Mouse (Mus musculus): ENCODE measurements around the gene Zfp334.

Gene Zfp334

DNA sequence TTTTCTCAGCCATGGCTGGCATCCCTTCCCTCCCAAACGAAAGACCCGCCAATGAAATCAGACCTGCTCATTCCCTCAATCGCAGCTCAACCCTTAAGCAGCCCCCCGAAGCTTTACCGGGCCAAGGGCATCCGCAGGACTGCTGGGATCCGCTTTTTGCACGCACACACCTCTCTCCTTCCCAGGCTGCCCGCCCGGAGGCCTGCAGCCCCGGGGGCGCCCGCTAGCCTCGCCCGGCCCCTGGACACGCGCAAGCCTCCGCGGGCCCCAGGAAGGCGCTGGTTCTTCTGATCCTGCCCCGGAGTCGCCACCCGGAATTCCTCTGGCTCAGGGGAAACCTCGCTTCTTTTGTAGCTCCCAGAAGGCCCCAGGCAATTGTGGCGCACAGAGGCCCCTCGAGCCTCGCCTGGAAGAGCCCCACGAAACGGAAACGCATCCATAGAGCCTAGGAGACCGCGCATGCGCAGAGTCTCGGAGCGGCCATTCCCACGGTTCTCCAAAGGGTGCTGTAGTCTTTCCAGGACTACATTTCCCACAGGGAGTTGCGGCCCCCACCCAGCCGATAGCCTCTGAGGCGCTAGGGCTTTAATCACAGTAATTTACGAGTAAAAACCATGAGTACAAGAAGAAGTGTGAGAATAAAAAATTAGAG, at the start of gene Zfp334:
TSS of gene Zfp334 (minus strand) at position 416 of the 652 bp plus-strand sequence.
- peak; percentile 87 for DNase-seq (ENCODE audit: low read depth, low spot score)

- DNase-seq (ENCODE audit: low read depth, low spot score), result no peak
These were observed 40.6 kb upstream of the Zfp334 start for GRCm38 (mm10) chr2:165428694-165429093.

DNA sequence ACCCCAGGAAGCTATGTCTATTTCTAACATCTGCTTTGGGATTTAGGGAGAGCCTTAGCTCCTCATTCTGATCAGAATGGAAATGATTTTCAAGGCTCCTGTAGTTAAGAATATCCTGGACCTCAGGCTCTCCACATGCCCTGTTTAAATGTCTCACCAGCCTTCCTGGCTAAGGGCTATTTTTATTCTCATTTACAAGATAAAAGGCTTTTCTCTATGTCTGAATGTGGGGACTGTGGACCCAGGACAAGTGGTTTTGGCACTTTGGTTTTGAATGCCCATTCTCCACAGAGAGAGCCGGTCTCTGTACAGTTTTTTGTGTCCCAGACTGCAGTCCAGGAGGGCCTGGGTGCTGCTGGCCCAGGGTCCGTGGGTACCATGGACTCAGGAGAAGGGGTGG, 32.1 kb upstream of the Zfp334 start:
- no peak for DNase-seq (ENCODE audit: low read depth, low spot score)

DNA sequence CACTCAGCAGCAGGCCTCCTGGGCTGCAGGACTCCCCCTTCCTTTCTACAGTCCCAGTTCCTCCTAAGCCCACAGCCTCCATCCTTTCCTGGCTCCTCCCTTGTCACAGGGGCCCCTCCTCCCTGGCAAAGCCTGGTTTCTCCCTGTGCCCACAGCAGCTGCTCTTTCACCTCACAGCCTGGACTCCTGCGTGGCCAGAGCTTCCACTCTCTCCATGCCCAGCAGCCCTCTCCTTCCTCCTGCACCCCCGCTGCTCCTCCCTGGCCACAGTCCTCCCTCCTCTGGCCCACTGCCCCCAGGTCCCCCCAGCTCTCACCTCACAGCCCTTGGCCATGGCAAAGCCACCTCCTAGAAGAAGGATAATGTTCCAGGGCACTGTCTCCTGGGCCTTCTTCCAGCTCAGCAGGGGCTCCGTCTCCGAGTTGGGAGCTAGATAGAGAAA, 31.6 kb upstream of the Zfp334 start:
- DNase-seq (ENCODE audit: low read depth, low spot score), result no peak

GRCm38 (mm10) chr2:165418577-165418976, 30.5 kb upstream of the Zfp334 start:
- DNase-seq (ENCODE audit: low read depth, low spot score), result no peak

GRCm38 (mm10) chr2:165417291-165417690, 29.2 kb upstream of the Zfp334 start:
- no peak for DNase-seq (ENCODE audit: low read depth, low spot score)

GRCm38 (mm10) chr2:165415795-165416194, 27.7 kb upstream of the Zfp334 start:
- DNase-seq (ENCODE audit: low read depth, low spot score), result no peak

GRCm38 (mm10) chr2:165415141-165415721, 27.2 kb upstream of the Zfp334 start:
- no peak for DNase-seq (ENCODE audit: low read depth, low spot score)

DNA sequence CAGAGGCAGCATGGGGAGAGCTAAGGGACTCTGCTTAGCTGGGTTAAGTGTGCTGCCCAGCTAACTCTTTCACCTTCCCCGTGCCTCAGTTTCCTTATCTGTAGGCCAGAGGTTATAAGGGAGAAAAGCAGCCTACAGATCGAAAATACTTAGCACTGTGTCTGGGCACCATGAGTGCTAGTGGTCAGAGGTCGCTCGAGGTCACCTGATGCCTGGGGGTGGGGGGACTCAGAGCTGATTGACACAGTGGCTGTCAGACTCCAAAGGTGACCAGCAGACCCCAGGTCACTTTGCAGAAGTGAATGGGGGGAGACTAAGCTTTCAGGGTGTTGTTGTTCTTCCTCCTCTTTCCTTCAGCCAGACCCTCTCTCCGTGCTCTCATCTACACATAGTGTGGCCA, 26.3 kb upstream of the Zfp334 start:
- no peak for DNase-seq (ENCODE audit: low read depth, low spot score)

GRCm38 (mm10) chr2:165413884-165414283, 25.8 kb upstream of the Zfp334 start:
- no peak for DNase-seq (ENCODE audit: low read depth, low spot score)

GRCm38 (mm10) chr2:165407700-165408301, 19.7 kb upstream of the Zfp334 start:
- no peak for DNase-seq (ENCODE audit: low read depth, low spot score)

DNA sequence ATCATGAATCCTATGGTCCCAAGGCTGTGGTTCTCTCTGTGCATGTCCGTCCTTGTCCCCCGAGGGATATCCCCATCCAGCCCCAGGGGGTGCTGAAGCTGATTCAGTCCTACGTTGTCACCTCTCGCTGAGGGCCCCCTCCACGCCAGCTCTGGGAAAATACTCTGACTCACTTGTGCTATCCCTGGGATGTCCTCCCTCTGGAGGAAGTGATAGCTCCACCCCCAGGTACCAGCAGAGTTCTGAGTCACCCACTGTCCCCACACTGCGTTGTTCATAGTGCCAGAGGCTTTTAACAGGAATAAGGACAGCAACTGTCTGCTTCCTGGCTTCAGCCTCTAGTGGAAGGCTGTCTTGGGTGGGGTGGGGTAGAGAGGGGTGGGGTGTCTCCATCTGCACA, 17.3 kb upstream of the Zfp334 start:
- no peak for DNase-seq (ENCODE audit: low read depth, low spot score)

DNA sequence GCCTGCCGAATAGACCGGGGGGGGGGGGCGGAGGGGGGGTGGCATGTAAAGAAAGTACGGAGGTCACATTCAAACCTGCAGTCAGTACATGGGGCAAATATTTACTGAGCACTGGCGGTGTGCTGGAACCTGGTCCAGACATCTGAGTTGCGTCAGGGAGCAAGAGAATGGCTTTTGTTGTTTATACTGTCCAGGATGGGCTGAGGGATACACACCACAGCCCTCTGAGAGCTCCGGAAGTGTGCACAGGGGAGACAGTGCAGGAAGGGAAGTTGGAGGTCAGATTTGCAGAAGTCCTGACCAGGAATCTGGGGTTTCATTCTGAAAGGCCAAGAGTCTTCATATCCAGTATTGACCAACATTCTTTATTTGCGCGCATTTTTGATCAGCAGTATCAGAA, 16.9 kb upstream of the Zfp334 start:
- DNase-seq (ENCODE audit: low read depth, low spot score), result no peak

- DNase-seq (ENCODE audit: low read depth, low spot score), result no peak
These were observed 10.2 kb upstream of the Zfp334 start for GRCm38 (mm10) chr2:165398164-165398785.

DNA sequence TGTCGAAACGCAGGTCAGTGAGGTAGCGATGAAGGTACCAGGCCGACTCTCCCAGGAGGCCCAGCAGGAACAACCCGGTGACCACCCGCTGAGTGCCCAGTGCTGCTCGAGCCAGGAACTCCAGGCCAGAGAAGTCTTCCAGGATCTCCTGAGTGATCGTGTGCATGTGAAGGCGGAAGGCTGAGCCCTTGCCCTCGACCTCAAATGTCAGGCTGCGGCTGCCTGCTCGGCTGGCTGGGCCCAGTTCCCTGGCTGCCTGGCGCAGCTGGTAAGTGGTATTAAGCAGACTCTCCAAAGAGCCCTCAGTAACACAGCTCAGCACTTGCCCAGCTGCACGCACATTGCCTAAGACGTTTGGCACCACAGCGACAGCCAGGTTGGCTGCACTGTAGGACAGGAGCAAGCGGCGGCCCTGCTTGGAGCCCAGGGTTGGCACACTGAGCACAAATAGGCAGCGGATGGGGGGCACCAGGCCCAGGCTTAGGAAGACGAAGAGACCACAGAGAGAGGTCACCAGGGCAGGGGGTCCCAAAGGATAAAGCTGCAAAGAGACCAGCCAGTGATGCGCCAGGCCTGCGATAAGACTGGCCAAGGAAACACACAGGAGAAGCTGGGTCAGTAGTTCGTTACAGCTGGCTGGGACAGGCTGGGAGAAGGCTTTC, 9.6 kb upstream of the Zfp334 start:
- peak; percentile 73 for DNase-seq (ENCODE audit: low read depth, low spot score)

DNA sequence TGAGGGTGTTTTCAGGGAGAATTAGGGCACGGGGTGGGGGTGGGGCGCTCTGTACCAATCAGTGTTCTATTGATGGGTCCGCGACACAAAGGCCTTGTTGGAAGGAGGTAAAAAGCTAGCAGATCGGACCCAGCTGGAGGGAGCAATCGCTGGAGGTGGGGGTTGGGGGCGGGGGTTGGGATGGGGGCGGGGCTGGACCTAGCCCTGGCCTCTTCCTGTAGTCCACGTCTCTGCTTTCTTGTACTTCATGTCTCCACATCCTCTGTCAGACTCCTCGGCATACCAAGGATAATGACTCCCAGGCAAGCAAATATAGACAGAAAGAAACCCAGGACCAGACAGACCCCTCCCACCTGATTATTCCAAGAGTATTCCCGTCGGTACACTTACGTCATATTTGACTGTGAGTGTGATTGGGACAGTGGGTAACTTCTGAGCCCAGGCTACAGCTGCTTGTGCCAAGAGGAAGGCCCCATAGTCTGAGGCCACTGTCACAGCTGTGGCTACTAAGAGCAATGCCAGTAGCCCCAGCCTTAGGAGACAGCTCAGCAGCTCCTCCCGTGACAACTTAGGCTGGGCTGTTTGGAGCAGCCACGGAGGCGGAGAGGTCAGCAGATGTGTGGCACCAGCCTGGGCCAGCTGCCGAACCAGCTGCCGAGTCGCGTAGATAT, 8.9 kb upstream of the Zfp334 start:
- peak; percentile 55 for DNase-seq (ENCODE audit: low read depth, low spot score)

DNA sequence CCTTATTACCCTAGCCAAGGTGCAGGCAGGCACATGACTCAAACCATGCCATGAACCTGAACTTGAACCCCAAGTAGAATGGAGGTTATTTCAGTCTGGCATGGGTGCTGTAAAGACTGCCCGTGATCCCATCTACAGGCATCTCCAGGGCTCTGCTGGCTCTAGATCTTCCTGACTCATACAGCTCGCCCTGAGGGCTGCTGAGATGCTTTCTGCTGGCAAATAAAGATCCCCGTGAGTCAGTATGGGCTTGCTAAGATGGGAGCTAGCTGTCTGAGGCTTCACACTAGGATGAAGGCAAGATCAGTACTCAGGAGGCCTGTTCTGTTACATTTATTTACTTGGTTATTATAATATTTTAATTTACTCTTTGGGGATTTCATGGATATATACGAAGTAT, 4.1 kb upstream of the Zfp334 start:
- DNase-seq (ENCODE audit: low read depth, low spot score), result no peak

DNA sequence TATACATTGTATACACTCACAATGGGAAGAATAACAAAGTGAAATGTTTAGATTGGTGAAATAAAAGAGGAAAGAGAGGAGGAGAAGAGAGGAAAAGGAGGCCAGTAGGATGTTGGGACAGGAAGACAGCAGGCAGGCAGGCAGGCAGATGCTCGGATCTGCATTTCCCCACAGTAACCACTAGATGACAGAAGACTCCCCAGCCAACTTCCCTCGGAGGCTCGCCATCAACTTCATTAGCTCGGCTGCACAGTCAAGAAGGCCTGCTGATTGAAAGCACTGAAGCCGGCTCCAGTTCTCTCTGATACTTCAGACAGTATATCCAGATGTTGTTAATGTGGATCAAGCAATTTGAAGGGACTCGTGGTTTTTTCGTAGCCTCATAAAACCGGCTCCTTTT, 3.5 kb upstream of the Zfp334 start:
- DNase-seq (ENCODE audit: low read depth, low spot score), result peak; percentile 44

DNA sequence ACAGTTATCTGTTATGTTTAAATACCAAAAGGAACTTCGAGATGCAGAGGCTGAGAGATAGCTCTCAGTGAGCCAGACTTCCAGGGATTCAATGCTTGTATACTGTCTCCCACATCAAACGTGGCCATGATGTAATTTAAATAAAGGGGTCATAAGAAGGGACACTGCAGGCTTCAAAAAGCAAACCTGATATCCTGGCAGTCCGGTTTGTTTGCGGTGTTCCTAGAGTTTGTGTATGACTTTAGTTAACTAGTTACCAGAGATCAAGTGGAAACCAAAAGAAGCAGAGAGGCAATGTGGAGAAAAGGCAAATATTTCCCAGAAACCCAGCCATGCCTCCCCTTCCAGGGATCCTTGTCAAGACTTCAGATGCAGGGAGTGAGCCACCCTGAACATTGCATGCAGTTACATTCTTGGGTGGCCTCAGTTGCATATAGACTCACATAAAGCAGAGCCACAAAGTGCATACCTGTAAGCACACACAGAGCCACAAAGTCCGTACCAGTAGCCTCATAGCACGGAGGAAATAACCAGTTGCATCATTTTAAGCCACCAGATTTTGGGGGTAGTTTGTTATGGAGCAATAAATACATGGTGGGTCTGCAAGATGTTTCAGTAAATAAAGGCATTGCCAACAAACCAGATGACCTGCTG, 1.4 kb upstream of the Zfp334 start:
- no peak for DNase-seq (ENCODE audit: low read depth, low spot score)

DNA sequence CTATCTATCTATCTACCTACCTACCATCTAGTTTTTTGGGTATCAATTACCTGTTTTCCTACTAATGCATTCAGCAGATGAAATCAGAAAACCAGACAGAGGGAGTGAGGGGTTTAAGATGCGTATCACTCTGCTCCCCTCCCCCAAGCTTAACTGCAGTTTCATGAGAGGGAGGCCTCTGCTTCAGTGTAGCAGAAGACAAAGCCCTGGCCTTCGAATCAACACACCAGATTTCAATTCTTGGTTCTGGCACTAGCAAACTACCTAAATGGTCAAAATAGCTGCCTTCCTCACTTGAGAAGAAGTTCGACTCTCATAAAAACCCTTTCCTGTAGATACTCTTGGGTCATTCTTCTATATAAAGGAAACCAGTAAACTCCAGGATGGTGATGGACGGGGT, 689 bp downstream of the Zfp334 start:
- DNase-seq (ENCODE audit: low read depth, low spot score), result no peak

DNA sequence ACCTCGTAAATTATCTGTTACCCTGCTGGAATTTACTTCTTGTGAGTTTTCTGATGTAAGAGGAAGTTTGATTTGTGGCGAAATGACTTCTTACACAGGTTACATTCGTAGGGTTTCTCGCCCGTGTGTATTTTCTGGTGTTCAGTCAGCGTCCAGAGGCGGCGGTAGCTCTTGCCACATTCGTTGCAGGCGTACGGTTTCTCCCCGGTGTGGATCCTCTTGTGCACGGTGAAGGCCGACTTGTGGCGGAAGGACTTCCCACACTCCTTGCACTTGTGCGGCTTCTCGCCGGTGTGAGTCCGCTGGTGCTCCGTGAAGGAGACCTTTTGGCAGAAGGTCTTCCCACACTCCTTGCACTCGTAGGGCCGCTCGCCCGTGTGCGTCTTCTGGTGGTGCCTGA, 8.0 kb downstream of the Zfp334 start:
- DNase-seq (ENCODE audit: low read depth, low spot score), result no peak

Measured in skeletal muscle tissue, adult 2 months (tissue).